Mouse (Mus musculus) liver, postnatal 0 days (tissue): ENCODE results near the gene Hhex.

Experiments used
- CTCF ChIP-seq: sonication (generic); IDR thresholded peaks from 2 replicates; pipeline ENCODE4 v1.5.1; 2016; ENCODE audit warnings: antibody characterized with exemption, low read depth
- EP300 ChIP-seq: IDR thresholded peaks from 2 replicates; pipeline ENCODE4 v1.6.1; 2016; ENCODE audit warnings: antibody characterized with exemption, low read depth, mild to moderate bottlenecking

GRCm38 (mm10) chr19:37455961-37456360 lies 21.4 kb downstream of the Hhex start:
- TF ChIP-seq EP300: no peak
- no peak for TF ChIP-seq CTCF
